Mouse (Mus musculus): Measurements from ENCODE around the gene Trappc1. TPM values are rescaled to one million over a fixed set of nuclear protein-coding genes. Genes with fewer than 3 reads are reported as not detected.

The Trappc1 gene
- polyA plus RNA-seq, 1 experiment from 2014 or later: 143 TPM

- DNase-seq (no peak), ATAC-seq (ENCODE audit: insufficient read depth) (no peak)
- Histone ChIP-seq H3K9me3 (ENCODE audit: low read depth, low read length) (no peaks in the 10 kb centered on the region), H3K27me3 (ENCODE audit: insufficient read depth, low read length) (peaks cover 7% of the 10 kb centered on the region), H3K4me1 (ENCODE audit: insufficient read depth) (peaks cover 20% of the 10 kb centered on the region), H3K9ac (peak overlapping the region; percentile 82), H3K4me2 (peak overlapping the region; percentile 76), H3K36me3 (ENCODE audit: insufficient read depth) (peaks cover 38% of the 10 kb centered on the region), H3K27ac (ENCODE audit: low read depth) (no peak overlapping the region), H3K4me3 (ENCODE audit: low read depth, low read length) (peak overlapping the region; percentile 61)
- WGBS: 62% methylated on average over 6 of the region's 6 CpGs
- TF ChIP-seq CTCF (IDR thresholded peaks at IDR 0.05; ENCODE audit: low read depth): no peak
These were observed 1.8 kb upstream of the Trappc1 start for GRCm38 (mm10) chr11:69322010-69322409.

GRCm38 (mm10) chr11:69322693-69323471 lies 898 bp upstream of the Trappc1 start:
- 10% methylated on average over 18 of the region's 18 CpGs for WGBS
- H3K36me3 ChIP-seq (ENCODE audit: insufficient read depth): peaks cover 32% of the 10 kb centered on the region
- TF ChIP-seq CTCF (IDR thresholded peaks at IDR 0.05; ENCODE audit: low read depth): no peak
- no peaks in the 10 kb centered on the region for H3K9me3 ChIP-seq (ENCODE audit: low read depth, low read length)
- H3K27me3 ChIP-seq (ENCODE audit: insufficient read depth, low read length): peaks cover 16% of the 10 kb centered on the region
- H3K4me3 ChIP-seq (ENCODE audit: low read depth, low read length): peak overlapping the region; percentile 61
- H3K4me1 ChIP-seq (ENCODE audit: insufficient read depth): peaks cover 20% of the 10 kb centered on the region
- H3K4me2 ChIP-seq: peak overlapping the region; percentile 76
- ATAC-seq (ENCODE audit: insufficient read depth) (no peak), DNase-seq (peak; percentile 45)
- H3K27ac ChIP-seq (ENCODE audit: low read depth): peak overlapping the region; percentile 84
- peak overlapping the region; percentile 82 for H3K9ac ChIP-seq

GRCm38 (mm10) chr11:69324749-69325148 lies 969 bp downstream of the Trappc1 start:
- peak overlapping the region; percentile 61 for H3K4me3 ChIP-seq (ENCODE audit: low read depth, low read length)
- WGBS: 76% methylated on average over 6 of the region's 6 CpGs
- TF ChIP-seq CTCF (IDR thresholded peaks at IDR 0.05; ENCODE audit: low read depth): no peak
- peaks cover 20% of the 10 kb centered on the region for H3K4me1 ChIP-seq (ENCODE audit: insufficient read depth)
- peak overlapping the region; percentile 64 for H3K9ac ChIP-seq
- no peak overlapping the region for H3K27ac ChIP-seq (ENCODE audit: low read depth)
- H3K9me3 ChIP-seq (ENCODE audit: low read depth, low read length): no peaks in the 10 kb centered on the region
- H3K4me2 ChIP-seq: peak overlapping the region; percentile 97
- DNase-seq: no peak
- ATAC-seq (ENCODE audit: insufficient read depth): no peak
- H3K36me3 ChIP-seq (ENCODE audit: insufficient read depth): peaks cover 14% of the 10 kb centered on the region
- peaks cover 18% of the 10 kb centered on the region for H3K27me3 ChIP-seq (ENCODE audit: insufficient read depth, low read length)

- H3K27ac ChIP-seq (ENCODE audit: low read depth): no peak within 1 kb of the TSS
- H3K4me1 ChIP-seq (ENCODE audit: insufficient read depth): peaks cover 20% of the 10 kb centered on the region
- H3K27me3 ChIP-seq (ENCODE audit: insufficient read depth, low read length): peaks cover 18% of the 10 kb centered on the region
- no peaks in the 10 kb centered on the region for H3K9me3 ChIP-seq (ENCODE audit: low read depth, low read length)
- TF ChIP-seq CTCF (IDR thresholded peaks at IDR 0.05; ENCODE audit: low read depth): no peak
- WGBS: 10% methylated on average over 26 of the region's 26 CpGs
- peak within 1 kb of the TSS; percentile 53 for H3K4me3 ChIP-seq (ENCODE audit: low read depth, low read length)
- peaks cover 3% of the 10 kb centered on the region; the same call in 1 of the 2 replicates for H3K36me3 ChIP-seq (ENCODE audit: insufficient read depth)
- H3K4me2 ChIP-seq: peak within 1 kb of the TSS; percentile 97
- peak; percentile 97 for DNase-seq
- peak; percentile 72 for ATAC-seq (ENCODE audit: insufficient read depth)
- peak within 1 kb of the TSS; percentile 62 for H3K9ac ChIP-seq
These were observed 2.0 kb downstream of the Trappc1 start, which contains the start of gene Kcnab3 for GRCm38 (mm10) chr11:69325628-69326407. Gene Kcnab3 (plus strand): TSS chr11:69326258.

GRCm38 (mm10) chr11:69326408-69327156 lies 2.8 kb downstream of the Trappc1 start:
- no peaks in the 10 kb centered on the region for H3K9me3 ChIP-seq (ENCODE audit: low read depth, low read length)
- H3K27me3 ChIP-seq (ENCODE audit: insufficient read depth, low read length): peaks cover 18% of the 10 kb centered on the region
- no peak for DNase-seq
- peak overlapping the region; percentile 53 for H3K4me3 ChIP-seq (ENCODE audit: low read depth, low read length)
- TF ChIP-seq CTCF (IDR thresholded peaks at IDR 0.05; ENCODE audit: low read depth): no peak
- H3K4me1 ChIP-seq (ENCODE audit: insufficient read depth): peaks cover 20% of the 10 kb centered on the region
- H3K9ac ChIP-seq: peak overlapping the region; percentile 62
- 1% methylated on average over 45 of the region's 45 CpGs for WGBS
- H3K4me2 ChIP-seq: peak overlapping the region; percentile 97
- H3K27ac ChIP-seq (ENCODE audit: low read depth): no peak overlapping the region
- no peaks in the 10 kb centered on the region for H3K36me3 ChIP-seq (ENCODE audit: insufficient read depth)
- ATAC-seq (ENCODE audit: insufficient read depth): peak; percentile 5; the same call in 1 of the 2 replicates

- H3K27me3 ChIP-seq (ENCODE audit: insufficient read depth, low read length): peaks cover 18% of the 10 kb centered on the region
- H3K9ac ChIP-seq: no peak overlapping the region
- peaks cover 15% of the 10 kb centered on the region for H3K4me1 ChIP-seq (ENCODE audit: insufficient read depth)
- WGBS: 11% methylated on average over 9 of the region's 9 CpGs
- no peak for TF ChIP-seq CTCF (IDR thresholded peaks at IDR 0.05; ENCODE audit: low read depth)
- H3K27ac ChIP-seq (ENCODE audit: low read depth): no peak overlapping the region
- DNase-seq: no peak
- H3K4me3 ChIP-seq (ENCODE audit: low read depth, low read length): peak overlapping the region; percentile 53; the same call in 1 of the 2 replicates
- H3K4me2 ChIP-seq: peak overlapping the region; percentile 97; the same call in 1 of the 2 replicates
- ATAC-seq (ENCODE audit: insufficient read depth): no peak
- no peaks in the 10 kb centered on the region for H3K9me3 ChIP-seq (ENCODE audit: low read depth, low read length)
- H3K36me3 ChIP-seq (ENCODE audit: insufficient read depth): no peaks in the 10 kb centered on the region
These were observed 3.3 kb downstream of the Trappc1 start for GRCm38 (mm10) chr11:69327157-69327442.

Measured in lung, embryonic 14.5 days (tissue).